Mouse (Mus musculus) embryonic fibroblast, embryonic 13.5 days (primary cell): ENCODE data around the gene Ubtf.

Experiments used
- CTCF ChIP-seq: IDR thresholded peaks from 2 replicates; pipeline ENCODE4 v1.5.1; 2011; ENCODE audit warnings: mild to moderate bottlenecking, control low read depth, low read length, moderate library complexity, borderline replicate concordance; ENCODE audit not compliant: insufficient read depth
- POLR2A ChIP-seq: IDR thresholded peaks from 2 replicates; pipeline ENCODE4 v1.6.1; 2011; ENCODE audit warnings: low read depth, mild to moderate bottlenecking, control low read depth, low read length, moderate library complexity

- no peak for TF ChIP-seq CTCF
- TF ChIP-seq POLR2A, result peak; percentile 91
These were observed 22.8 kb downstream of the Ubtf start, which contains the start of gene Atxn7l3 for GRCm38 (mm10) chr11:102296491-102297472.
